Mouse (Mus musculus): ENCODE results near the gene Ddx47.

Ddx47 gene

GRCm38 (mm10) chr6:135069856-135070255 lies 58.4 kb downstream of the Ddx47 start:
- no peak for DNase-seq (ENCODE audit: low spot score in 2 of 2)

- no peak for DNase-seq (ENCODE audit: low spot score in 2 of 2)
Observed at GRCm38 (mm10) chr6:135070347-135070746, 58.9 kb downstream of the Ddx47 start.

Data from spleen, postnatal 10 days (tissue).